Mouse (Mus musculus) heart, embryonic 14.5 days (tissue): ENCODE results near the gene Aldh1l1. TPM values are rescaled to one million over a fixed set of nuclear protein-coding genes. Genes with fewer than 3 reads are reported as not detected.

Source experiments
- ATAC-seq: fragments of 200-750 bp; cut with Nextera tagmentation; 2 replicates; pipeline ENCODE4 v1.8.0; 2017; ENCODE audit warnings: low read depth, moderate TSS enrichment; ENCODE audit not compliant: insufficient number of reproducible peaks, insufficient read depth, low FRiP score
- H3K27ac ChIP-seq, 2 experiments: fragments of 200-500 bp in 1 of 2; fragments of 300-500 bp in 1 of 2; sonication (generic) in 1 of 2; replicated peaks in 1 of 2; 2 replicates each; pipeline ENCODE4 v1.5.1; 2012 to 2014; ENCODE audit warnings: low read depth in 2 of 2, low read length in 2 of 2, control low read depth in 1 of 2, mild to moderate bottlenecking in 1 of 2, mixed read lengths in 1 of 2; ENCODE audit not compliant: control insufficient read depth in 1 of 2, insufficient read depth in 1 of 2
- H3K27me3 ChIP-seq: fragments of 300-500 bp; sonication (generic); 2 replicates; pipeline ENCODE4 v1.6.1; 2014; ENCODE audit warnings: mild to moderate bottlenecking, low read length, control low read depth; ENCODE audit not compliant: control insufficient read depth, insufficient read depth
- H3K36me3 ChIP-seq: fragments of 300-500 bp; sonication (generic); 2 replicates; pipeline ENCODE4 v1.6.1; 2014; ENCODE audit warnings: mild to moderate bottlenecking, control low read depth, low read length, mixed read lengths; ENCODE audit not compliant: control insufficient read depth, insufficient read depth
- H3K4me1 ChIP-seq, 2 experiments: fragments of 200-500 bp in 1 of 2; fragments of 300-500 bp in 1 of 2; sonication (generic) in 1 of 2; 2 replicates each; pipeline ENCODE4 v1.6.1; 2012 to 2014; ENCODE audit warnings: low read length in 2 of 2, control low read depth in 1 of 2, mixed read lengths in 1 of 2; ENCODE audit not compliant: control insufficient read depth in 2 of 2, insufficient read depth in 2 of 2
- H3K4me2 ChIP-seq: fragments of 300-500 bp; sonication (generic); 2 replicates; pipeline ENCODE4 v1.6.1; 2014; ENCODE audit warnings: mild to moderate bottlenecking, low read length
- H3K4me3 ChIP-seq, 2 experiments: fragments of 200-500 bp in 1 of 2; fragments of 300-500 bp in 1 of 2; sonication (generic) in 1 of 2; 2 replicates each; pipeline ENCODE4 v1.5.1; 2012 to 2014; ENCODE audit warnings: low read length in 2 of 2, mild to moderate bottlenecking in 2 of 2, control low read depth in 1 of 2, low read depth in 1 of 2, moderate library complexity in 1 of 2; ENCODE audit not compliant: control insufficient read depth in 1 of 2, insufficient read depth in 1 of 2
- H3K9ac ChIP-seq: fragments of 300-500 bp; sonication (generic); 2 replicates; pipeline ENCODE4 v1.6.1; 2014; ENCODE audit warnings: mild to moderate bottlenecking, low read length
- H3K9me3 ChIP-seq: fragments of 300-500 bp; sonication (generic); 2 replicates; pipeline ENCODE4 v1.6.1; 2016; ENCODE audit warnings: low read length, control low read depth; ENCODE audit not compliant: control insufficient read depth
- WGBS: fragments of 180-500 bp; shearing (Covaris S2); extraction: QIAGEN DNeasy Blood & Tissue Kit; methylation state at CpG from one replicate; pipeline ENCODE4 v1.1.7; 2014; 5-methylcytosine and 5-hydroxymethylcytosine counted together
- polyA plus RNA-seq: library from polyadenylated mRNA; unstranded; fragments of >200 nt; fragmentation: Nextera tagmentation; extraction: Ambion mirVana; gene quantifications from 2 replicates; pipeline ENCODE4 v1.2.1, GENCODE M21; 2014

Gene Aldh1l1
- polyA plus RNA-seq, 1 experiment from 2014 or later, result 0.59 TPM

DNA sequence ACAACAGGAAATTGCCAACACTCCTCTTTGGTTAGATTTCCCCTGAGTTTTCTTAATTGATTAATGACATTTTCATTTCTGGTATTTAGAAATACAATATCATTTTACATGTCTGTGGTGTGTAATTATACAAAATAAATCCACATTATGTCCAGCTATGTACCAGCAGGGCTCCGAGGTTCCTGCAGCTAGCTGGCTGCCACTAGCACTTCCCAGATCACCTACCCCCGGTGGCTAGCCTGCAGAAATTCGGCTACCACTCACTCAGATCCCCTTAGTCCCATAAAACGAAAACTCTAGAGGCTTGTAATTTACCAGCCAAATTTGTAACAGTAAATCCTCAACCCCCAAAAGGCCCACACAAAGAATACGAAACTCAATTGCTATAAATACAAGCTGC is 33.1 kb downstream of the Aldh1l1 start:
- Histone ChIP-seq H3K4me2 (no peak overlapping the region), H3K4me3 (no peak overlapping the region), H3K9ac (no peak overlapping the region), H3K27ac (no peak overlapping the region), H3K9me3 (no peaks in the 10 kb centered on the region), H3K36me3 (no peaks in the 10 kb centered on the region), H3K4me1 (no peaks in the 10 kb centered on the region), H3K27me3 (peaks cover 3% of the 10 kb centered on the region; the same call in 1 of the 2 replicates)
- 44% methylated on average over 5 of the region's 5 CpGs for WGBS
- no peak for ATAC-seq

DNA sequence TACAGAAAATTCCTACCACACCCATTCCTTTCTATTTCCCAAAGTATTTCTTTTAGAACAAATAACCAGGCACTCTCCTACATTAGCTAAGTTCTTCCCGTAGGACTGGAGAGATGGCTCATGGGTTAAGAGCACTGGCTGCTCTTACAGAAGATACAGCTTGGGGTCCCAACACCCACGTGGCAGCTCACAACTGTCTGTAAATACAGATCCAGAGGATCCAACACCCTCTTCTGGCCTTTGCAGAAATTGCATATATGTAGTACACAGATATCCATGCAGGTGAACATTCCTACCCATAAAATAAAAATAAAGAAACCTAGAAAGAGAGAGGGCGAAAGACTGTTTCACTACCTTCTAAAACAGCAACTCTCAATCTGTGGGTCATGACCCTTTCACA is 40.2 kb downstream of the Aldh1l1 start:
- Histone ChIP-seq H3K4me1 (no peaks in the 10 kb centered on the region), H3K36me3 (no peaks in the 10 kb centered on the region), H3K9me3 (no peaks in the 10 kb centered on the region), H3K4me2 (no peak overlapping the region), H3K9ac (no peak overlapping the region), H3K4me3 (no peak overlapping the region), H3K27ac (no peak overlapping the region), H3K27me3 (0 out of 2 replicates have a peak, but pooled peaks cover 3% of the 10 kb centered on the region)
- ATAC-seq, result no peak
- 69% methylated on average over 3 of the region's 3 CpGs for WGBS

DNA sequence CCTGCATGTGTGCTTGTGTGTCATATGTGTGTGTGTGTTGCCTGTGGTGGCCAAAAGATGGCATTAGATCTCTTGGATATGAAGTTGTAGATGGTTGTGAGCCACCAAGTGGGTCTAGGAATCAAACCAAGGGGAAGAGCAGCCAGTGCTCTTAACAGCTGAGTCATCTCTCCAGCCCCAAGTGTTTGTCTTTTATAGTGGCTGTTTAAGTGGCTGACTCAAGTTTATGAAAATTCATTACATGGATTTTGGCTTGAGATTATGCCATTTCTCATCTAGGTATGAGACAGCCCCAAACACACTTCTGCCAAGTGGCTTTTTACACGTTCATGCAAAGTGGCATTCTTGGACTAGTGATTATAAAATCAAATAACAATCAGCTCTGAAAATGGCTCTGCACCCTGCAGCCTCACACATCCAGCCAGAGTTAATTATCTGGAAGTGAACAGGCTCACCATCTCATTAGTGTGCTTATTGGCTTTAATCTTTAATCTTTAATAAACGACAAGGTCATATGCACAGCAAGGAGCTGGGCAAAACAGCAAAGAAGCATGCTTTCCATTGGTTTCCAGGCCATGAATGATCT is 43.3 kb downstream of the Aldh1l1 start:
- Histone ChIP-seq H3K27ac (no peak overlapping the region), H3K9me3 (no peaks in the 10 kb centered on the region), H3K4me2 (no peak overlapping the region), H3K4me1 (no peaks in the 10 kb centered on the region), H3K4me3 (no peak overlapping the region), H3K27me3 (no peaks in the 10 kb centered on the region), H3K36me3 (no peaks in the 10 kb centered on the region), H3K9ac (no peak overlapping the region)
- no peak for ATAC-seq
- 69% methylated on average over 2 of the region's 2 CpGs for WGBS

DNA sequence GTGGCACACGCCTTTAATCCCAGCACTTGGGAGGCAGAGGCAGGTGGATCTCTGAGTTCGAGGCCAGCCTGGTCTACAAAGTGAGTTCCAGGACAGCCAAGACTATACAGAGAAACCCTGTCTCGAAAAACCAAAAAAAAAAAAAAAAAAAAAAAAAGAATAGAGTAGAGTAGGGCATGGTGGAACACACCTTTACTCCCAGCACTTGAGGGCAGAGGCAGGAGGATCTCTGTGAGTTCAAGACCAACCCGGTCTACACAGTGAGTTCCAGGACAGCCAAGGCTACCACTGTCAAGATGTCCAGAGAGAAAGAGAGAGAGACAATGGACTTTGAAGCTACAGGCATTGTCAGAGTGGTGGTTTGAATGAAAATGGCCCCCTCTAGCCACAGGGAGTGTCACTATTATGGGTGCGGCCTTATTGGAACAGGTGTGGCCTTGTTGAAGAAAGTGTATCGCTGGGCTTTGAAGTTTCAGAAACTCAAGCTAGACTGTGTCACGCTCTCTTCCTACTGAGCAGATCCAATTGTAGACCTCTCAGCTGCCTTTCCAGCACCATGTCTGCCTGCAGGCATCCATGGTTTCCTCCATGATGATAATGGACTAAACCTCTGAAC is 46.5 kb downstream of the Aldh1l1 start:
- no peaks in the 10 kb centered on the region for H3K4me1 ChIP-seq
- H3K4me3 ChIP-seq, result no peak overlapping the region
- H3K27me3 ChIP-seq, result 0 out of 2 replicates have a peak, but pooled peaks cover 3% of the 10 kb centered on the region
- no peaks in the 10 kb centered on the region for H3K9me3 ChIP-seq
- H3K4me2 ChIP-seq, result no peak overlapping the region
- ATAC-seq, result no peak
- no peak overlapping the region for H3K27ac ChIP-seq
- WGBS, result 90% methylated on average over 6 of the region's 7 CpGs
- no peaks in the 10 kb centered on the region for H3K36me3 ChIP-seq
- H3K9ac ChIP-seq, result no peak overlapping the region

DNA sequence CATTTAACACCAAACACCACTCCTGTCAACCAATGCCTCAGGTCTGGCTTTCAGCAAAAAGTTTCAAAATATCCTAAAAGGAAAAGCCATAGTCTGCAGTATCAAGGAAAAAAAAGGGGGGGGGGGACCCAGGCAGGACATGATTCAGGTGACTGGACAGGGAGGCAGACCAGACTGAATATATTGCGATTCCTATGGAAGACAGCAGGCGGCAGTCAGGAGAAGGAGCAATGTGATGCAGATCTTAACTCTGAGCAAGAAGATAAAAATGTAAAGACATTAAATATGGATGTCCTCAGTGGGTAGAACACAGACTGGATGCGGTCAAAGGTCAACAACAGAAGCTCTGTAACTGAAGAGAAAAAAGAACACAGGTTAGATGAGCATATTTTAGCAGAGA is 47.3 kb downstream of the Aldh1l1 start:
- no peak for ATAC-seq
- no peak overlapping the region for H3K27ac ChIP-seq
- H3K9me3 ChIP-seq, result no peaks in the 10 kb centered on the region
- H3K36me3 ChIP-seq, result no peaks in the 10 kb centered on the region
- no peaks in the 10 kb centered on the region for H3K4me1 ChIP-seq
- H3K4me3 ChIP-seq, result no peak overlapping the region
- H3K27me3 ChIP-seq, result 0 out of 2 replicates have a peak, but pooled peaks cover 3% of the 10 kb centered on the region
- no peak overlapping the region for H3K4me2 ChIP-seq
- WGBS, result 72% methylated on average over 3 of the region's 3 CpGs
- H3K9ac ChIP-seq, result no peak overlapping the region

DNA sequence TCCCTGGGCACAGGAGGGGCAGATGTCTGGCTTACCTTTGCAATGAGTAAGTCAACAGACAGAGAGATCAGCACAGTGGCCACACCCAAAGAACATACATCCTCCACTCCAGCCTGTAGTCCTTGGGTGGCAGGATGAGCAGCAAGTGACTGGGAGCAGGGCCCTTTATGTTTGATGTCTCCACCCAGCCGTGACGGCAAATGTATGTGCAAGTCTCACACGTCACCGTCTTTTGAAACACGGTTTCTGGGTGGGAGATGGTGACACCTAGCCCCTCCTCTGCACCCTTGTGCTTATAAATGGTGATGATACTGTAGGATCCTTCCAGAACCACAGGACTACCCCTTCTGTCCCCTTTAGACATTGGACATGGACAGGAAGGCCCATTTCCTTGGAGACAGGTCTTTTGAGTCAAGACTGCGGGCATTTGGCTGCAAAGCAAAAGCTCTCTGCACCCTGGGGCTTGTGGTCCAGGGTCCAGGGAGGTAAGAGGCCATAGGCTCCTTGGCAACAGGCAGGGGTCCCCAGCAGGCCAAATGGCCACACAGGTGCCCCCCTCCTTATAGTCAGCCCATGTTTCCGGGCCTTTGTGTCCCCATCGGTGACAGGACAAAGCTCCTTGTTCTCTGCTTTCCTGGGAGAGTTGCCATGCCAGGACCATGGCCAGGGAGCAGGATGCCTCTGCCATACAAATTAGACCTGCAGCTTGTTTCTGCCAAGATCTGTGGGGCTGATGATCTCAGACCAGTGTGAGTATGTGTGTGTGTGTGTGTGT is 48.7 kb downstream of the Aldh1l1 start:
- 0 out of 2 replicates have a peak, but pooled peaks cover 3% of the 10 kb centered on the region for H3K27me3 ChIP-seq
- H3K4me3 ChIP-seq, result no peak overlapping the region
- no peak overlapping the region for H3K9ac ChIP-seq
- H3K4me1 ChIP-seq, result no peaks in the 10 kb centered on the region
- ATAC-seq, result no peak
- H3K4me2 ChIP-seq, result no peak overlapping the region
- H3K36me3 ChIP-seq, result no peaks in the 10 kb centered on the region
- H3K27ac ChIP-seq, result no peak overlapping the region
- 65% methylated on average over 8 of the region's 8 CpGs for WGBS
- no peaks in the 10 kb centered on the region for H3K9me3 ChIP-seq

DNA sequence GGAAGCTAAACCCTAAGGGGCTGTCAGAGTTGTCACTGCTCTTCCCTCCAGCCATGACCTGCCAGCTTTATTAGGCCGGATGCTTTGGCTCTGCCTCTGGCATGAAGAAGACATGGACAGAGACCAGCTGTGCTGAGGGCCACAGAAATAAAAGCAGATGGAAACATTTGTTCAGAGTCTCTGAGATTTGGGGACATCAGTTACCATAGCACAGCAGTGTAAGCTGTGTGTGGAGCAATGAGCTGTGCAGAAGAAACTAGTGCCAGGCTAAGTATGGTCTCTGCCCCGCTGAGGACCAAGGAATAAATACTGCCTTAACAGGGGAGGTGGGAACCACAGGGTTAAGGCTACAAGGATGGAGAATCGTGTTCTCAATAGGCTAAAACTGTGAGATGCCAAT is 50.6 kb downstream of the Aldh1l1 start:
- H3K4me3 ChIP-seq, result no peak overlapping the region
- no peaks in the 10 kb centered on the region for H3K4me1 ChIP-seq
- H3K9ac ChIP-seq, result no peak overlapping the region
- H3K27ac ChIP-seq, result no peak overlapping the region
- H3K36me3 ChIP-seq, result no peaks in the 10 kb centered on the region
- WGBS, result 62% methylated on average over 3 of the region's 3 CpGs
- no peak for ATAC-seq
- 0 out of 2 replicates have a peak, but pooled peaks cover 3% of the 10 kb centered on the region for H3K27me3 ChIP-seq
- H3K4me2 ChIP-seq, result no peak overlapping the region
- H3K9me3 ChIP-seq, result no peaks in the 10 kb centered on the region
